Mouse (Mus musculus): ENCODE data around the gene Icam4. TPM values are rescaled to one million over a fixed set of nuclear protein-coding genes. Genes with fewer than 3 reads are reported as not detected.
"Not testable (repeated sequence)": the region's sequence is repeated elsewhere in the genome, so short reads cannot be mapped to it uniquely, and the experiment has no call there.

Icam4 gene
- total RNA-seq (2014; fragmentation: Nextera tagmentation): 2.1 and 2.3 TPM in 2 replicates
- 0.31 and 1.2 TPM in 2 replicates for total RNA-seq (2017)

GRCm38 (mm10) chr9:21029291-21030054 is at the start of gene Icam4:
Gene Icam4 (plus strand): TSS chr9:21029373.
- ATAC-seq (replicated peaks; ENCODE audit: poor library complexity, severe bottlenecking): peak; percentile 51

- 0 out of 2 replicates have a peak, but pooled peaks have one; percentile 30 for ATAC-seq (replicated peaks; ENCODE audit: poor library complexity, severe bottlenecking)
Observed at GRCm38 (mm10) chr9:20979769-20980168, 49.4 kb upstream of the Icam4 start.

- no peak for ATAC-seq (replicated peaks; ENCODE audit: poor library complexity, severe bottlenecking)
Observed at GRCm38 (mm10) chr9:20982171-20982570, 47.0 kb upstream of the Icam4 start.

DNA sequence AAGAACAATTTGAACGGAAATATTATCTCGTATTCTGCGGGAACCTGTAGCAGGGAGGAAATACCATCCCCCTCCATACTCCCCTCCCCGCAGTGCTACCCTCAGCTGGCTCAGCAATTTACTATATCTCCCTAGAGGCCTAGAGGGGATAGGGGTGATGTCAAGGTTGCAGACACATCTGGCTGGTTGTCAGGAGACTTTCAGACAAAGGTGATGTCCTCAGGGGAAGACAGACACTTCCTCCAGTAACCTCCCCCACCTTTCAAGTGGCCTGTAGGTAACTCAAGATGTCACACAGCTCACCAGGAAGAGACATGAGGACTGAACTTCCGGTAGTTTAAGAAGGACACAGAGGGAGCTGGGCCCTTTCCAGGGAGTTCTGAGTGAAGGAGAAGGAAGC is 46.0 kb upstream of the Icam4 start:
- no peak for ATAC-seq (replicated peaks; ENCODE audit: poor library complexity, severe bottlenecking)

- no peak for ATAC-seq (replicated peaks; ENCODE audit: poor library complexity, severe bottlenecking)
Observed at GRCm38 (mm10) chr9:20986952-20987686, 42.1 kb upstream of the Icam4 start.

DNA sequence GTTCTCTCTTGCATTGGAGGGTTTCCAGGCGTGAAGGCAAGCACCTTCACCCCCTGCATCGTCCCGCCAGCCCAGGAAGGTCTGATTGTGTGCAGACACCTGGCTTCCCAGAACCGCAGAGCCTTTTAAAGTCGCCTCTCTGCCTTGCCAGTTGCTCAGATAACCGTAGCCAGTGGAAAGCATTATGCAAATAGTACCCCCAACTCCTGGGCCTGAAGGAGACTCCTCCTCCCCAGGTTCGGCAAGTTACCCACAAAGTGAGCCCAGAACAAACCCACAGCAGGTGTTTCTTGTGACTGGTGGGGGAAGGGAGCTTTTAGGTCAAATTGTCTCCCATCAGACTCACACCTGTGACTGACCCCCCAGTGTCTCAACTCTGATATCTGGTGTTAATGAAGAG is 41.2 kb upstream of the Icam4 start:
- no peak for ATAC-seq (replicated peaks; ENCODE audit: poor library complexity, severe bottlenecking)

- peak; percentile 17; the same call in 1 of the 2 replicates for ATAC-seq (replicated peaks; ENCODE audit: poor library complexity, severe bottlenecking)
Observed at GRCm38 (mm10) chr9:20990861-20991260, 38.3 kb upstream of the Icam4 start.

- ATAC-seq (replicated peaks; ENCODE audit: poor library complexity, severe bottlenecking): no peak
Observed at GRCm38 (mm10) chr9:20991587-20991986, 37.6 kb upstream of the Icam4 start.

- no peak for ATAC-seq (replicated peaks; ENCODE audit: poor library complexity, severe bottlenecking)
Observed at GRCm38 (mm10) chr9:20993165-20993898, 35.8 kb upstream of the Icam4 start.

DNA sequence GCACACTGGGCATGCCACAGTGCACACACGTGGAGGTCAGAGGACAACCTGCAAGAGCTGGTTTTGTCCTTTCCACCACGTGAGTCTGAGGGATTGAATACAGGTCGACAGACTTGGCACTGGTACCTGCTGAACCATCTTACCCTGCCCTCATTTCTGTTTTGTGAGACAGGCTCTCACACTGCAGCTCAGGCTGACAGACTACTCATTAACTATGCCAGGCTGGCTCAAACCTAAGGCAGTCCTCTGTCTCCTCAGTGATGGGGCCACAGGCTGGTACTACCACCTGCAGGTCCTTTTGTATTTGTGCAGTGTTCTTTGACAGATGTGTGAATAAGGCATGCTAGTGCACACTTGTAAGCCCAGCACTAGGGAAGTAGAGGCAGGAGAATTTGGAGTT is 34.1 kb upstream of the Icam4 start:
- no peak for ATAC-seq (replicated peaks; ENCODE audit: poor library complexity, severe bottlenecking)

DNA sequence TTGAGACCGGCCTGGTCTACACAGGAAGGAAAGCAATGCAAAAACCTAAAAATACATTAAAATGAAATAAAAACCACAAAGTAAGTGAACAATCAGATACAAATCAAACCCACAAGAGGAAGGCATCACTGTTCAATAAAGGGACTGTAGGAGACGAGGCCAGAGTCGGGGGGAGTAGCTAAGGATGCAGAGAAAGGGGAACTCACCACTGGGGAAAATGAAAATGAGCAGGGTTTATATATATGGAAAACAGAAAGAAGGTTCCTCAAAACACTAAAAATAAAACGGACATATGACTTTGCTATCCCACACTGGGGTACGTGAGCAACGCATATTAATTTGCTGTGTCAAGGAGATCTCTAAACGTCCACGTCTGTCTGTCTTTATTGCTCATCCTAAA is 32.1 kb upstream of the Icam4 start:
- ATAC-seq (replicated peaks; ENCODE audit: poor library complexity, severe bottlenecking): peak; percentile 91

GRCm38 (mm10) chr9:20998337-20998736 is 30.8 kb upstream of the Icam4 start:
- not testable (repeated sequence) for ATAC-seq (replicated peaks; ENCODE audit: poor library complexity, severe bottlenecking)

- ATAC-seq (replicated peaks; ENCODE audit: poor library complexity, severe bottlenecking): no peak
Observed at GRCm38 (mm10) chr9:21000811-21001210, 28.4 kb upstream of the Icam4 start.

DNA sequence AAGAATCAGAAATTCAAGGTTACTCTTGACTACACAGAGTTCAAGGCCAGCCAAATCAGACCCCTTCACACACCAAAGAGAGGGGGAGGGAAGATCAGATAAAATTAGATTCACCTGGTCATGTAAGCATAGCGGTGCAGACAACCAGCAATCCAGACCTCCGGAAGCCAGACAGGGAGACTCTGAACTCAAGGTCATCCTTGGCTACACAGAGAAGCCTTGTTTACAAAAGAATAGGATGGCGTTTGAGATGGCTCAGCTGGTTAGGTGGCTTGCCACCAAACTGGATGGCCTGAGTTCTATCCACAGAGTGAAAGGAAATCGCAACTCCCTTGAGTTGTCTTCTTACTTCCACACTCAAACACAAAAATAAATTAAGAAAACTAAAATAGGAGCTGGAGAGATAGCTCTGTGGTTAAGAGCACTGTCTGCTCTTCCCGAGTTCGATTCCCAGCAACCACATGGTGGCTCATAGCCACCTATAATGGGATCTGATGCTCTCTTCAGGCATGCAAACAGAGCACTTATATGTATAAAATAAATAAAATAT is 27.4 kb upstream of the Icam4 start:
- no peak for ATAC-seq (replicated peaks; ENCODE audit: poor library complexity, severe bottlenecking)

GRCm38 (mm10) chr9:21002270-21002626 is 26.9 kb upstream of the Icam4 start:
- ATAC-seq (replicated peaks; ENCODE audit: poor library complexity, severe bottlenecking): no peak

DNA sequence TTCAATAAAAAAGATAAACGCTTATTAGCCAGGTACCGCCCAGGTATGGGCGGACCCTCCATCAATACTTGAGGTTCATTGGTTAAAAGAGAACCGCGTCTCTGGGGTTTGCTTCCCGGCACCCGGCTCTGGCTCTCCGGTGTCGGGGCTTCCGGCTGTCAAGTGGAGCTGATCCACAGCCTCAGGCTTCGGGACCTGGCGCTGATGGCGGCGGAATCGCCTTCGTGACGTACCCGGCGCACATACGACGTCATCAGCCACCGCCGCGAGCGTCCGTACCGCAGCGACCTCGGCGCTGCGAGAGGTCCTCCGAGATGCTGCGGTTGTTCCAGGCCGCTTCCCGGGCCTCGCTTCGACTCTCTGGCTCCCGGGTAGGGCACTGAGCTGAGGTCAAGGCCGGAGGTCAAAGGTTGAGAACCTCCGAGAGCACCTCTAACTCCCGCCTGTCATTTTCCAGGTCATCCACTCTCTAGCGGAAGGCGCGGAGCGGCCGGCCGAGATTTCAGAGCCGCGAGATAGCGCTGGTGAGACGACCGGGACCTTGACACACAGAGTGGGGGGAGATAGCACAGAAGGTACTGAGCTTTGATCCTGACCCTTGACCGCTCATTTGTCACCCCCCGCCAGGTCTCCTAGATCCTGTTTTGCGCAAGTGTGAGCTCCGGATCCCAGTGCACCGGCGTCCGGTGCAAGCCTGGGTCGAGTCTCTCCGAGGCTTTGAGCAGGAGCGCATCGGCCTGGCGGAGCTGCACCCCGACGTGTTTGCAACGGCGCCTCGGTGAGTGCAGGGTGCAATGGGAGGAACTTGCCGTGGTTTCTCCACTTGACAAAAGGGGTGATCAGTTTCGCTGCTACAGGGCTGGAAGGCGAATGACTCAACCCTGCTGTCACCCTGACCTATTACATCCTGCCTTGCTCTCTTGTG is 26.3 kb upstream of the Icam4 start, which contains the start of gene Mrpl4:
Gene Mrpl4, plus strand, starts transcription at position 112 of the 925 bp plus-strand sequence.
- ATAC-seq (replicated peaks; ENCODE audit: poor library complexity, severe bottlenecking): peak; percentile 91

GRCm38 (mm10) chr9:21007313-21007952 is 21.7 kb upstream of the Icam4 start:
- no peak for ATAC-seq (replicated peaks; ENCODE audit: poor library complexity, severe bottlenecking)

DNA sequence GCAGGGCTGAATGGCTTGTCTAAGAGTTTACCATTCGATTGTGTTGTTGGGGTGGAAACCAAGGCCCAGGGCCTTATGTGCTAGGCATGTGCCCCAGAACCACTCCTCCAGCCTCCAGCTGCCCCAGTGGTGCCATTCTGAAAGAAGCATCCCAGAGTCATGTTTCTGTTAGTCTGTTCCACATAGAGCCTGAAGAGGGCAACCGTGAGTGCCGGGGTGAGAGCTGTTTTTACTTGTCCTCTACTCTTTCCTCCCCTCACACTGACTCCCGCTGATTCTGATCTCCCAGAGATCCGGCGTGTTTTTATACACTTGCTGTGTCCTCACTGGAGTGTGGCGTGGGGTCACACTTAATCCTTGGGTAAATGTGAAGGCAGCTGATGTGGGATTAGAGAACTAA is 21.2 kb upstream of the Icam4 start:
- no peak for ATAC-seq (replicated peaks; ENCODE audit: poor library complexity, severe bottlenecking)

- no peak for ATAC-seq (replicated peaks; ENCODE audit: poor library complexity, severe bottlenecking)
Observed at GRCm38 (mm10) chr9:21010362-21010761, 18.8 kb upstream of the Icam4 start.

Measured in granulocyte monocyte progenitor cell, adult 5-6 weeks (primary cell).